Mouse (Mus musculus) adrenal gland, postnatal 14 days (tissue): Measurements from ENCODE around the gene Srp9. TPM values are rescaled to one million over a fixed set of nuclear protein-coding genes. Genes with fewer than 3 reads are reported as not detected.

Source experiments
- DNase-seq: peaks from one replicate; pipeline ENCODE4 v3.0.0; 2021; ENCODE audit warnings: mixed read lengths
- total RNA-seq: library from RNA; stranded (reverse); gene quantifications from 2 replicates; pipeline ENCODE4 v1.2.3, GENCODE M21; 2021

Gene Srp9
- total RNA-seq, 1 experiment from 2014 or later = 48.0 TPM

- DNase-seq = no peak
Measured at GRCm38 (mm10) chr1:182103436-182103835, 21.1 kb upstream of the Srp9 start.

GRCm38 (mm10) chr1:182105023-182105422 lies 19.5 kb upstream of the Srp9 start:
- DNase-seq = peak; percentile 43

GRCm38 (mm10) chr1:182107251-182107650 lies 17.3 kb upstream of the Srp9 start:
- no peak for DNase-seq

GRCm38 (mm10) chr1:182108397-182109099 lies 16.0 kb upstream of the Srp9 start:
- DNase-seq = peak; percentile 50

GRCm38 (mm10) chr1:182110185-182110584 lies 14.4 kb upstream of the Srp9 start:
- no peak for DNase-seq

- DNase-seq = peak; percentile 60
Measured at GRCm38 (mm10) chr1:182110708-182111385, 13.7 kb upstream of the Srp9 start.

- DNase-seq = peak; percentile 59
Measured at GRCm38 (mm10) chr1:182111386-182112317, 12.9 kb upstream of the Srp9 start.

- DNase-seq = no peak
Measured at GRCm38 (mm10) chr1:182112385-182112784, 12.2 kb upstream of the Srp9 start.

- DNase-seq = no peak
Measured at GRCm38 (mm10) chr1:182113131-182113530, 11.4 kb upstream of the Srp9 start.

- DNase-seq = no peak
Measured at GRCm38 (mm10) chr1:182113587-182114500, 10.7 kb upstream of the Srp9 start.

GRCm38 (mm10) chr1:182115197-182115596 lies 9.3 kb upstream of the Srp9 start:
- DNase-seq = peak; percentile 67

- peak; percentile 68 for DNase-seq
Measured at GRCm38 (mm10) chr1:182115651-182116408, 8.7 kb upstream of the Srp9 start.

- no peak for DNase-seq
Measured at GRCm38 (mm10) chr1:182122413-182122812, 2.1 kb upstream of the Srp9 start.

- peak; percentile 95 for DNase-seq
Measured at GRCm38 (mm10) chr1:182124924-182125368, 409 bp downstream of the Srp9 start.

GRCm38 (mm10) chr1:182130830-182131229 lies 6.3 kb downstream of the Srp9 start:
- peak; percentile 67 for DNase-seq

GRCm38 (mm10) chr1:182137204-182138125 lies 12.9 kb downstream of the Srp9 start:
- DNase-seq = peak; percentile 58

- no peak for DNase-seq
Measured at GRCm38 (mm10) chr1:182138172-182138571, 13.6 kb downstream of the Srp9 start.

GRCm38 (mm10) chr1:182139937-182140336 lies 15.4 kb downstream of the Srp9 start:
- DNase-seq = no peak

GRCm38 (mm10) chr1:182140370-182140769 lies 15.8 kb downstream of the Srp9 start:
- peak; percentile 87 for DNase-seq

GRCm38 (mm10) chr1:182142725-182143124 lies 18.2 kb downstream of the Srp9 start:
- DNase-seq = no peak
